Mouse (Mus musculus) intestine, embryonic 14.5 days (tissue): ENCODE results near the gene Rprd1b. TPM values are rescaled to one million over a fixed set of nuclear protein-coding genes. Genes with fewer than 3 reads are reported as not detected.

Experiments
- ATAC-seq: fragments of 200-750 bp; cut with Nextera tagmentation; replicated peaks from 2 replicates; pipeline ENCODE4 v1.8.0; 2017; ENCODE audit warnings: low read depth, moderate number of reproducible peaks, moderate TSS enrichment, moderate library complexity; ENCODE audit not compliant: low FRiP score, low TSS enrichment
- DNase-seq: peaks from one replicate; pipeline ENCODE4 v3.0.0-alpha.2; 2018; ENCODE audit warnings: low spot score
- H3K27ac ChIP-seq: fragments of 300-500 bp; sonication (generic); 2 replicates; pipeline ENCODE4 v1.5.1; 2014; ENCODE audit warnings: low read depth, mild to moderate bottlenecking, control low read depth
- H3K27me3 ChIP-seq: fragments of 300-500 bp; sonication (generic); replicated peaks from 2 replicates; pipeline ENCODE4 v1.6.1; 2014; ENCODE audit warnings: low read length, control low read depth; ENCODE audit not compliant: control insufficient read depth, insufficient read depth
- H3K36me3 ChIP-seq: fragments of 300-500 bp; sonication (generic); 2 replicates; pipeline ENCODE4 v1.6.1; 2014; ENCODE audit warnings: low read length, control low read depth; ENCODE audit not compliant: control insufficient read depth, insufficient read depth
- H3K4me1 ChIP-seq: fragments of 300-500 bp; sonication (generic); replicated peaks from 2 replicates; pipeline ENCODE4 v1.6.1; 2014; ENCODE audit warnings: low read length, control low read depth, mixed read lengths; ENCODE audit not compliant: control insufficient read depth, insufficient read depth
- H3K4me2 ChIP-seq: fragments of 300-500 bp; sonication (generic); 2 replicates; pipeline ENCODE4 v1.6.1; 2014; ENCODE audit warnings: low read length
- H3K4me3 ChIP-seq: fragments of 300-500 bp; sonication (generic); 2 replicates; pipeline ENCODE4 v1.5.1; 2014; ENCODE audit warnings: low read depth, low read length, control low read depth, mixed read lengths
- H3K9ac ChIP-seq: fragments of 300-500 bp; sonication (generic); 2 replicates; pipeline ENCODE4 v1.6.1; 2014; ENCODE audit warnings: mild to moderate bottlenecking, low read length
- H3K9me3 ChIP-seq: fragments of 300-500 bp; sonication (generic); 2 replicates; pipeline ENCODE4 v1.6.1; 2016; ENCODE audit warnings: low read length, control low read depth; ENCODE audit not compliant: control insufficient read depth
- WGBS: fragments of 180-500 bp; shearing (Covaris S2); extraction: QIAGEN DNeasy Blood & Tissue Kit; methylation state at CpG from one replicate; pipeline ENCODE4 v1.1.7; 2014; 5-methylcytosine and 5-hydroxymethylcytosine counted together
- polyA plus RNA-seq: library from polyadenylated mRNA; unstranded; fragments of >200 nt; fragmentation: Nextera tagmentation; extraction: Ambion mirVana; gene quantifications from 2 replicates; pipeline ENCODE4 v1.2.1, GENCODE M21; 2014

Rprd1b gene
- polyA plus RNA-seq, 1 experiment from 2014 or later: 44.6 TPM

DNA sequence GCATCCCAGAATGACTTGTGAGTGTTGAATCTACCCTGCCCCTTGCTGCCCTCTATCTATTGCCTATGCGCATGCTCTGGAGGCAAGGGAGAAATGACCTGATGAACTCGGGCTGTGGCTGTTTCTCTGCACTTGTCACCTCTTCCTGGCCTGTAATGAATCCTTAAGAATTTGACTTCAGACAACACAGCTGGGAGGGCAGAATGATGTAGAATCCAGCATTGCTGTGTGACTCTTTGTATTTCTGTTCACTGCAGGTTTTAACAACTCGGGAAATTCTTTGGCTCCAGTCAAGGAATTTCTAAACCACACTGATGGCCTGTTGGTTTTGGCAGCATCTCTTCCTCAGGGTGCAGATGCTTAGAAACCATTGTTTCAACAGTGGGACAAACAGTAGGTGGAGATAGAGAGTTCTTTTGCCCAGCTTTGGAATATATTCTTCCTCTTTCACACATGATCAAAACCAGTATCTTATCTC, 36.3 kb downstream of the Rprd1b start:
- H3K36me3 ChIP-seq: peaks cover 90% of the 10 kb centered on the region
- no peak overlapping the region for H3K4me3 ChIP-seq
- H3K9ac ChIP-seq: no peak overlapping the region
- H3K27ac ChIP-seq: no peak overlapping the region
- ATAC-seq (no peak), DNase-seq (no peak)
- no peaks in the 10 kb centered on the region for H3K9me3 ChIP-seq
- H3K4me1 ChIP-seq: no peaks in the 10 kb centered on the region
- no peaks in the 10 kb centered on the region for H3K27me3 ChIP-seq
- 31% methylated on average over 3 of the region's 3 CpGs for WGBS
- H3K4me2 ChIP-seq: no peak overlapping the region

DNA sequence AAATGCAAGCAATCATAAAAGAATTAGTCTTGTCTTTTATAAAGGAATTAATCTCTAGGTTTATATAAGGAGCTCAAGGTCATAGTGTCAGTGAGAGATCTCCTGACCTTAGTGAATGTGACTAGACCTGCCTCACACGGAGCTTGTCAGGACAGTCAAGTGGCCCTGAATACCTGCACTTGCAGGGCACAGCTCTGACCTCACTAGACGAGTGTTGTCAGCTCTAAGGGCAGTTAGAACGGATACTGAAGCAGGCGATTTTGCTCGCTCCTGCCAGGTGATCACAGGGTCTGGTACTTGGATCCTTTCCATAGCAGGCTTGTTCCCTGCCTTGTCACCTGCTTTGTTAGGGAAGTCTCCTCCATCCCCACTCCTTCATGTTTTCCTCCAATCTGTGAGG, 36.8 kb downstream of the Rprd1b start:
- H3K9ac ChIP-seq: no peak overlapping the region
- WGBS: 83% methylated on average over 5 of the region's 5 CpGs
- H3K4me3 ChIP-seq: no peak overlapping the region
- H3K36me3 ChIP-seq: peaks cover 90% of the 10 kb centered on the region
- H3K27me3 ChIP-seq: no peaks in the 10 kb centered on the region
- H3K27ac ChIP-seq: no peak overlapping the region
- ATAC-seq (no peak), DNase-seq (no peak)
- no peak overlapping the region for H3K4me2 ChIP-seq
- H3K4me1 ChIP-seq: no peaks in the 10 kb centered on the region
- no peaks in the 10 kb centered on the region for H3K9me3 ChIP-seq

DNA sequence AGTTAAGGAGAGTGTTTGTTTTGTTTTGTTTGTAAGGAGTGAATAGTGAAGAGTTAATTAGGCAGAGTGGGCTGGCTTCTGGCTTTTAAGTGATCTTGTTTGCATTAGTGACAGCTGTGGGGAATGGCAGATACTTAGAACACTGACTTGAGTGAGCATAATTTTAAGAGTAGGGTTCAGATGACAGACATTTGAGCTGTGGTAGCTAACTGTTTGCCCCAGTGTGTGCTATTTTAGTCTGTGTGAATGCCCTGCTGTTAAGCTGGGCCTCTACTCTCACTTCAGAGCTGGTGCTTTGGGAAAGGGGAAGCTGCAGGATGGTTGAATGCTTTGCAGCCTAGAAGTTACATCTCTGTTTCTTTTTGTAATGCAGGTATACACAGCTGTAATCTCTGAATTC, 38.2 kb downstream of the Rprd1b start:
- H3K4me2 ChIP-seq: no peak overlapping the region
- DNase-seq (no peak), ATAC-seq (no peak)
- H3K4me1 ChIP-seq: no peaks in the 10 kb centered on the region
- no peaks in the 10 kb centered on the region for H3K9me3 ChIP-seq
- no peaks in the 10 kb centered on the region for H3K27me3 ChIP-seq
- no peak overlapping the region for H3K4me3 ChIP-seq
- no peak overlapping the region for H3K9ac ChIP-seq
- H3K27ac ChIP-seq: no peak overlapping the region
- peaks cover 89% of the 10 kb centered on the region for H3K36me3 ChIP-seq

DNA sequence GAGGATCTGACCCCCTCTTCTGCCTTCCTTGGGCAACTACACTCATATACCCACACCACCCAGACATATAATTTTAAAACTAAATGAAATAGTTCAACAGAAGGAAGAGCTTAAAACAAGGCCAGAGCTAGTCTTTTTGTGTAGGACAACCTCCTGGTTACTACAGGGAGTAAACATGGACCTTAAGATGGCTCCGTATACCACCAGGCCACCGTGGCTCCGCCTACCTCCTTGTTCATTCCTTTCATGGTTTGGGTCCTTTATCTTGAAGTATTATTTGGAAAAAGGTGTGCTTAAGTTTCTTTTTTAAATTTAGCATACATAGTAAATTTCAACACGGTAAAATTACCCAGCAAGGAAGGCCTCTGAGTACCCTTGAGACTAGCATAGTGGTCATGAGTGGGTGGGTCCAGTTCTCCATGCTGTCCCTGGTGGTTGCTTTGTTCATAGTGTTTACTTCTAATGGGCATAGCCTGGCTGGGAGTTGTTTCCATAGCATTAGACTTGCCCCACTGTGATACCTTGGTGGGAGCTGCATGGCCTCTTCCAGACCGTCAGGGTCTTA, 39.0 kb downstream of the Rprd1b start:
- no peak overlapping the region for H3K4me2 ChIP-seq
- no peaks in the 10 kb centered on the region for H3K9me3 ChIP-seq
- H3K9ac ChIP-seq: no peak overlapping the region
- peaks cover 89% of the 10 kb centered on the region for H3K36me3 ChIP-seq
- WGBS: 95% methylated on average over 5 of the region's 5 CpGs
- no peak overlapping the region for H3K4me3 ChIP-seq
- ATAC-seq: no peak
- no peak overlapping the region for H3K27ac ChIP-seq
- no peaks in the 10 kb centered on the region for H3K4me1 ChIP-seq
- H3K27me3 ChIP-seq: no peaks in the 10 kb centered on the region
- no peak for DNase-seq

DNA sequence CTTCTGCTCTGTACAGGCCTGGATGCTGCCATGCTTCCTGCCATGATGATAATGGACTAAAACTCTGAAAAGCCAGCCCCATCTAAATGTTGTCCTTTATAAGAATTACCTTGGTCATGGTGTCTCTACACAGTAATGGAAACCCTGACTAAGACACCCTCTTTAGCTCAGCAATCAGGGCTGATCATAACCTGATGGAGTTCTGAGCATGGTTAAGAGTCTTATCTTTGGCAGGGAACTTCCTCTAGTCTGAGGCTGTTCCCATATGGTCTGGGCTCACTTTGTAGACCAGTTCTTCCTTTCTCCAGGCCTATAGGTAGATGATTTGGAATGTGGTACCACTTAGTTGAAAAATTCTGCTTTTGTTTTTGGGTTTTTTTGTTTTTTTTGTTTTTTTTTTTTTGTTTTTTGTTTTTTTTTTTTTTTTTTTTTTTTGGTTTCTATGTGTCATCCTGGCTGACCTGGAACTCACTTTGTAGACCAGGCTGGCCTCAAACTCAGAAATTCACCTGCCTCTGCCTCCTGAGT, 40.2 kb downstream of the Rprd1b start:
- no peak overlapping the region for H3K9ac ChIP-seq
- no peaks in the 10 kb centered on the region for H3K9me3 ChIP-seq
- no peaks in the 10 kb centered on the region for H3K27me3 ChIP-seq
- ATAC-seq (no peak), DNase-seq (no peak)
- H3K4me1 ChIP-seq: no peaks in the 10 kb centered on the region
- H3K36me3 ChIP-seq: peaks cover 91% of the 10 kb centered on the region
- H3K4me2 ChIP-seq: no peak overlapping the region
- no peak overlapping the region for H3K27ac ChIP-seq
- H3K4me3 ChIP-seq: no peak overlapping the region

DNA sequence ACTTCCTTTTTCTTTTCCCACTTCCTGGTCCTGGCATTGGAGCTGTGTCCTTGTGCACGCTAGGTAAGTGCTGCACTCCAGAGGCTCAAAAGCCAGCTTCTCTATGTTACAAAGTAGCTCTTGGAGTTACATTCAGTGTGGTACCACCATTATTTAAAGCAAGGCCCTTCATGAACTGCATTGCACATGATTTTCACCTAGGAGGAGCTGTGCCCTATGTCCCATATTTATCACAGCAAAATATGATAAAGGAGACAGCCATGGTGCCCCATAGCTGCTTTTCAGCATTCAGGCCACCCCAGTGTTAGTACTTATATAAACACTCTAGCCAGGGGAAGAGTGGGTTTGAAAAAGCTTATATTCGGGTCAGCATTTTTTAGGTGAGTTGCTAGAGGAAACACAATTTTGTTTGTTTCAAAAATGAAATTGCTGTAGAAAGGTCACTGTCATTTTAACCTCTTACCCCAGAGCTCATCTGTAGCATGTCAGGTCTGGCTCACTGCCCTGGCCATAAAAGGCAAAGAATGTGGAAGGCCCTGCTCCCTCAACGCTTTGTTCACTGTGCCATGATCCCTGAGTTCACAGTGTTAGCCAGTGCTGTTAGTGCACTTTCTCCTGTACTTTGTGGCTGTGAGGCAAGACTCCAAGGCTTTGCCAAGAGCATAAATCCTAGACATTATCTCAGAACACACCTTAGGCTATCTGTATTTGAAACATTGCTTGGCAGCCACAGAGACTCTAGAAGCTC, 42.8 kb downstream of the Rprd1b start:
- Histone ChIP-seq H3K4me1 (no peaks in the 10 kb centered on the region), H3K27me3 (no peaks in the 10 kb centered on the region), H3K27ac (peak overlapping the region; percentile 20; the same call in 1 of the 2 replicates), H3K9me3 (no peaks in the 10 kb centered on the region), H3K9ac (no peak overlapping the region), H3K4me2 (no peak overlapping the region), H3K36me3 (peaks cover 91% of the 10 kb centered on the region), H3K4me3 (no peak overlapping the region)
- WGBS: 46% methylated on average over 3 of the region's 3 CpGs
- DNase-seq: no peak
- ATAC-seq: no peak

DNA sequence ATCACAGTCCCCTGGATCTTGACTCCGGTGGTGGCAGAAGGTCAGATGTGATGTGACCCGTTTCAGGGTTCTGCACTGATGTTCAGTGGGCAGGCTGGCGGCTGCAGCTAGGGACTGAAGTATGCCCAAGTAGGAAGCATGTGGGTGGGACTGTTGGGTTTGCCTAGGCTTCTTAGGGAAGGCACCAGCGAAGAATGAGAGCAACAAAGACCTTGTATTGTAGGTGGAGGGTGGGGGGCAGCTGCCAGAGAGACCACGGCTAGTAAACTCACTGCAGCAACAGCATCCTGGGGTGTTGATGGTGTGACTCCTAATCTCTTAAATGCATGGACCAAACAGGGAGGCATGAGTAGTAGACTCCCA, 43.3 kb downstream of the Rprd1b start:
- DNase-seq (no peak), ATAC-seq (no peak)
- Histone ChIP-seq H3K9me3 (no peaks in the 10 kb centered on the region), H3K4me2 (no peak overlapping the region), H3K9ac (no peak overlapping the region), H3K4me1 (no peaks in the 10 kb centered on the region), H3K36me3 (peaks cover 91% of the 10 kb centered on the region), H3K27me3 (no peaks in the 10 kb centered on the region), H3K4me3 (no peak overlapping the region), H3K27ac (peak overlapping the region; percentile 20; the same call in 1 of the 2 replicates)
- 74% methylated on average over 5 of the region's 5 CpGs for WGBS

DNA sequence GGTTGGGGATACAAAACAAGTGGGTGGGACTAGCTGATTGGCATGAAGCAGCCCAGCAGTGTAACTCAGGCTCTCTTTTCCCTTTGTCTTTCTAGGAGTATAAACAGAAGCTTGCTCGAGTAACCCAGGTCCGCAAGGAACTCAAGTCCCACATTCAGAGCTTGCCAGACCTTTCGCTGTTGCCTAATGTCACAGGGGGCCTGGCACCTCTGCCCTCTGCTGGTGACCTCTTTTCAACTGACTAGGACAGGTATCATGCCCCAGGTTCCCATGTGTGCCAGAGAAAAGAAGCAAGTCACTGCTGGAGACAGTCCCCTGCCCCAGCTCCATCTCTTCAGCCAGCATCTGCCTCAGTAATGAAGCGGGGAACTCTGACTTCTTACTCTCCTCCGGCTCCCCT, 46.5 kb downstream of the Rprd1b start:
- Histone ChIP-seq H3K9ac (no peak overlapping the region), H3K27ac (no peak overlapping the region), H3K4me3 (no peak overlapping the region), H3K36me3 (peaks cover 77% of the 10 kb centered on the region), H3K27me3 (no peaks in the 10 kb centered on the region), H3K4me2 (no peak overlapping the region), H3K9me3 (no peaks in the 10 kb centered on the region), H3K4me1 (peaks cover 3% of the 10 kb centered on the region; the same call in 1 of the 2 replicates)
- WGBS: 91% methylated on average over 5 of the region's 5 CpGs
- DNase-seq (no peak), ATAC-seq (no peak)

DNA sequence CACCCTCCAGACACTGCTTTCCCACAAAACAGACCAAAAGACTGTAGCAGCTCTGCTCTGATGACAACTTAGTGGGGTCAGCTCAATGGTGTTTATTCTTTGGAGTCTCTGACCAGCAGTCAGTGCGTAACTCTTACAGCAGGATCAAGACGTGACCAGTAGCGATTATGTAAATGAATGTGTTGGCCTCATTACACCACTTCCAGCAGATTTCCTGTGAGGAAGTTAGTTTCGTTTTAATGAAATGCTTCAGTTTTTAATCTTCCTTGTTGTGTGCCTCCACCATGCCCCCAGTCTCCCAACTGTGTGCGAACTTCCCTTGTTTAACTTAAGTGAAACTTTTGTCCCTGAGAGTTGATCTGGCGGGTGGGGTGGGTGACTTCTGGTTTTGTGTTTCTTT, 48.4 kb downstream of the Rprd1b start:
- no peaks in the 10 kb centered on the region for H3K27me3 ChIP-seq
- WGBS: 90% methylated on average over 6 of the region's 6 CpGs
- H3K4me2 ChIP-seq: no peak overlapping the region
- H3K9ac ChIP-seq: no peak overlapping the region
- H3K4me1 ChIP-seq: peaks cover 11% of the 10 kb centered on the region; the same call in 1 of the 2 replicates
- no peak overlapping the region for H3K4me3 ChIP-seq
- H3K36me3 ChIP-seq: peaks cover 59% of the 10 kb centered on the region
- DNase-seq (no peak), ATAC-seq (no peak)
- no peak overlapping the region for H3K27ac ChIP-seq
- no peaks in the 10 kb centered on the region for H3K9me3 ChIP-seq
